Mouse (Mus musculus) stomach, embryonic 15.5 days (tissue): ENCODE results near the gene Wdr66. TPM values are rescaled to one million over a fixed set of nuclear protein-coding genes. Genes with fewer than 3 reads are reported as not detected.

Source experiments
- ATAC-seq: fragments of 200-750 bp; cut with Nextera tagmentation; 2 replicates; pipeline ENCODE4 v1.8.0; 2017; ENCODE audit warnings: low read depth, moderate number of reproducible peaks, moderate TSS enrichment; ENCODE audit not compliant: insufficient read depth, low FRiP score
- H3K27ac ChIP-seq: fragments of 300-500 bp; sonication (generic); 2 replicates; pipeline ENCODE4 v1.5.1; 2015; ENCODE audit warnings: mild to moderate bottlenecking, inconsistent platforms
- H3K27me3 ChIP-seq: fragments of 300-500 bp; sonication (generic); replicated peaks from 2 replicates; pipeline ENCODE4 v1.6.1; 2015; ENCODE audit warnings: inconsistent platforms
- H3K36me3 ChIP-seq: fragments of 300-500 bp; sonication (generic); 2 replicates; pipeline ENCODE4 v1.6.1; 2015; ENCODE audit warnings: inconsistent platforms
- H3K4me1 ChIP-seq: fragments of 300-500 bp; sonication (generic); 2 replicates; pipeline ENCODE4 v1.6.1; 2015; ENCODE audit warnings: inconsistent platforms
- H3K4me2 ChIP-seq: fragments of 300-500 bp; sonication (generic); 2 replicates; pipeline ENCODE4 v1.6.1; 2015; ENCODE audit warnings: mild to moderate bottlenecking, inconsistent platforms
- H3K4me3 ChIP-seq: fragments of 300-500 bp; sonication (generic); replicated peaks from 2 replicates; pipeline ENCODE4 v1.5.1; 2015; ENCODE audit warnings: inconsistent platforms
- H3K9ac ChIP-seq: fragments of 300-500 bp; sonication (generic); 2 replicates; pipeline ENCODE4 v1.6.1; 2015; ENCODE audit warnings: inconsistent platforms
- H3K9me3 ChIP-seq: fragments of 300-500 bp; sonication (generic); 2 replicates; pipeline ENCODE4 v1.6.1; 2016; ENCODE audit warnings: inconsistent platforms
- WGBS: fragments of 180-500 bp; shearing (Covaris S2); methylation state at CpG from one replicate; pipeline ENCODE4 v1.1.7; 2015; 5-methylcytosine and 5-hydroxymethylcytosine counted together
- polyA plus RNA-seq: library from polyadenylated mRNA; unstranded; fragments of >200 nt; fragmentation: Nextera tagmentation; extraction: Ambion mirVana; gene quantifications from 2 replicates; pipeline ENCODE4 v1.2.1, GENCODE M21; 2015

Wdr66 gene
- polyA plus RNA-seq, 1 experiment from 2014 or later, result 0.92 TPM

GRCm38 (mm10) chr5:123298526-123298925 lies 46.6 kb downstream of the Wdr66 start:
- Histone ChIP-seq H3K9ac (no peak overlapping the region), H3K27ac (no peak overlapping the region), H3K9me3 (no peaks in the 10 kb centered on the region), H3K4me1 (peaks cover 5% of the 10 kb centered on the region; the same call in 1 of the 2 replicates), H3K4me3 (no peak overlapping the region), H3K4me2 (no peak overlapping the region), H3K36me3 (no peaks in the 10 kb centered on the region), H3K27me3 (no peaks in the 10 kb centered on the region)
- WGBS, result 86% methylated on average over 6 of the region's 6 CpGs
- no peak for ATAC-seq

DNA sequence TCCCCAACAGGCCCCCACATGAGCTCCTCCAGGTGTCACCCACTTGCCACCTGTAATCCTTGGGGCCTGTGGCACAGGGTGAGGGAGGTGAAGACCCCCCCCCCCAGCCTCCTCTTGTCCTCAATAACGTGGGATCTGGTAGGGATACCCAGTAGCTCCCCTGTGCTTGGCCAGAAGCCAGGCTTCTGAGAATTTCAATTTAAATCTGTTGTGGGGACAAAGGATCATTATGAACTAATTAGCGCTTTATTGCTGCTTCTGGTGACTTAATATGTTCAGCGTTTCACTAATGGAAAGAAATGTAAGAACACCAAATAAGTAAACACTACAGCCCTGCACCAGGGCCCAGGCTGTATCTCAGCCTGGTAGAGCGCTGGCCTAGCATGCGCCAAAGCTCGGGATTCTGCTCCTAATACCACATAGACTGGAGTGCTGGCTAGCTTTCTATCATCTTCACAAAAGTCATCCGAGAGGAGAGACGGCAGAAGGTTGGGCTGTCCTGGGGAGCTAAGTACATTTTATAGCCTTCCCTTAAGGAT lies 48.7 kb downstream of the Wdr66 start:
- no peak for ATAC-seq
- Histone ChIP-seq H3K36me3 (no peaks in the 10 kb centered on the region), H3K27me3 (no peaks in the 10 kb centered on the region), H3K4me2 (no peak overlapping the region), H3K9ac (no peak overlapping the region), H3K4me3 (no peak overlapping the region), H3K27ac (no peak overlapping the region), H3K9me3 (no peaks in the 10 kb centered on the region), H3K4me1 (peaks cover 5% of the 10 kb centered on the region; the same call in 1 of the 2 replicates)
- whole genome bisulfite sequencing, result 66% methylated on average over 8 of the region's 8 CpGs

- no peak for ATAC-seq
Measured at GRCm38 (mm10) chr5:123301780-123302521, 50.0 kb downstream of the Wdr66 start.

DNA sequence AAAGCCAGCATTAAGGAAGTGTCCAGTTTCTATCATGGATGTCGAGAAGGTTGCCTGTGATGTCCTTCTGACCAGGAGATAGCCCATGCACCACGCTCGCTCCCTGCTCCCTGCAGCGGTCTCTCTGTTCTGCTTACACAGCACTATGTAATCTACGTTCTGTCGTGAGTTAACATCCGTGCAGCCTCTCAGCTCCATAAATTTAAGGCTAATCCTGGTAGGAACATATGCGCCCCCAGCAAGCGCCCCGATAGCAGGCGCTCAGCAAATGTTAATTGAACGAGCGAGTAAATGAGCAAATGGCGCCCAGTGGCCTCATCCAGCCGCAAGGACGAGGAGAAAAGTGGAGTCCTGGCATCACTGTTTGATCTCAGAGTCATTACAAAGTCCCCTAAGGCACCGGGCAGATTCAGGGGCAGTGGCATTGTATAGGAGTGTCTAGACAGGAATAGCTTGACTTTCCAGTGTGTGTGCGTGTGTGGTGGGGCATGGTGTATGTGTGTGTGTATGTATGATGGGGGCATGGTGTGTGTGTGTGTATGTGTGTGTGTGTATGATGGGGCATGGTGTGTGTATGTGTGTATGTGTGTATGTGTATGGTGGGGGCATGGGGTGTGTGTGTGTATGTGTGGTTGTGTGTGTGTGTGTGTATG lies 55.9 kb downstream of the Wdr66 start:
- no peak overlapping the region for H3K4me3 ChIP-seq
- ATAC-seq, result no peak
- H3K9me3 ChIP-seq, result no peaks in the 10 kb centered on the region
- no peaks in the 10 kb centered on the region for H3K36me3 ChIP-seq
- H3K27me3 ChIP-seq, result no peaks in the 10 kb centered on the region
- WGBS, result 76% methylated on average over 18 of the region's 18 CpGs
- no peak overlapping the region for H3K9ac ChIP-seq
- peaks cover 5% of the 10 kb centered on the region; the same call in 1 of the 2 replicates for H3K4me1 ChIP-seq
- no peak overlapping the region for H3K4me2 ChIP-seq
- no peak overlapping the region for H3K27ac ChIP-seq

More at GRCm38 (mm10) chr5:123301780-123302521, 50.0 kb downstream of the Wdr66 start:
- Histone ChIP-seq H3K27me3 (no peaks in the 10 kb centered on the region), H3K4me3 (no peak overlapping the region), H3K4me2 (no peak overlapping the region), H3K36me3 (no peaks in the 10 kb centered on the region), H3K4me1 (peaks cover 5% of the 10 kb centered on the region; the same call in 1 of the 2 replicates), H3K9ac (no peak overlapping the region), H3K27ac (no peak overlapping the region), H3K9me3 (no peaks in the 10 kb centered on the region)
- 77% methylated on average over 20 of the region's 20 CpGs for WGBS

DNA sequence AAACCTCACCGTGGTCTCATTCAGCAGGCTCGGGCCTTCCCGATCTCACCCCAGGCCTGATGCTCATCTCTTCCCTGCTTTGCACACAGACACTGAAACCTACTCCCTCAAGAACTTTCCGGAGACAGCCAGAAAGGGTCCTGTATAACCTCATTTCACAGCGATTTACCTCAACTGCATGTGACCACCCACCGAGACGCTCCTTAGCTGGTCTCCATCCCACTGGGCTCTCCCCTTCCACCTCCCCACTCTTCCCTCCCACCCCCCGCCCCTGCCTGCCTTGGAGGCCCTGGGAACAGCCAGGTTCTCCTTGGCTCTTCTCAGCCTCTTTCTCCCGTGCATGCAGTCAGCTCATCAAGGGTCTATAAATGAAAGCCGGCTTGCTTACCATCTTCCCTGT lies 57.9 kb downstream of the Wdr66 start:
- WGBS, result 28% methylated on average over 10 of the region's 10 CpGs
- H3K9ac ChIP-seq, result no peak overlapping the region
- H3K9me3 ChIP-seq, result no peaks in the 10 kb centered on the region
- no peaks in the 10 kb centered on the region for H3K27me3 ChIP-seq
- no peak overlapping the region for H3K4me3 ChIP-seq
- ATAC-seq, result no peak
- H3K36me3 ChIP-seq, result no peaks in the 10 kb centered on the region
- H3K27ac ChIP-seq, result no peak overlapping the region
- H3K4me1 ChIP-seq, result peaks cover 5% of the 10 kb centered on the region; the same call in 1 of the 2 replicates
- peak overlapping the region; percentile 10; the same call in 1 of the 2 replicates for H3K4me2 ChIP-seq

DNA sequence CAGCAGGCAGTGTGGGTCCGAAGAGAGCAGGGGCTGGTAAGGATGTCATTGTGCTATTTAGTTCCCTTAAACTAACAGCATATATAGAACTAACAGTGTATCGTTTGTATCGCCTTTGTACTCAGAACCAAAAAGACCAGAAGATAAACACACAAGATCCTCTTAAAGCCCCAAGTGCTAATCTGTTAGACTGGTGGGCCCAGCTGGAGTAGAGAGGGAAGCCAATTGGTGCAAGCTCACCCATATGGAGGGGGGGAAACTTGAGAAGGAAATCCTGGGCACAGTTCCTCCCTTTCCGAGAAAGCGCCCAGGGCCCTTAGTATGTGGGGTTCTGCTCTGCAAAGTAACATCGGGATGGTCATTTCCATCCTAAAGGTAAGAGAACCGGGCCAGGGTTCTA lies 58.3 kb downstream of the Wdr66 start:
- H3K27me3 ChIP-seq, result no peaks in the 10 kb centered on the region
- peaks cover 5% of the 10 kb centered on the region; the same call in 1 of the 2 replicates for H3K4me1 ChIP-seq
- no peak for ATAC-seq
- WGBS, result 40% methylated on average over 7 of the region's 7 CpGs
- H3K9ac ChIP-seq, result no peak overlapping the region
- H3K36me3 ChIP-seq, result no peaks in the 10 kb centered on the region
- H3K9me3 ChIP-seq, result no peaks in the 10 kb centered on the region
- H3K27ac ChIP-seq, result no peak overlapping the region
- H3K4me3 ChIP-seq, result no peak overlapping the region
- peak overlapping the region; percentile 10; the same call in 1 of the 2 replicates for H3K4me2 ChIP-seq

DNA sequence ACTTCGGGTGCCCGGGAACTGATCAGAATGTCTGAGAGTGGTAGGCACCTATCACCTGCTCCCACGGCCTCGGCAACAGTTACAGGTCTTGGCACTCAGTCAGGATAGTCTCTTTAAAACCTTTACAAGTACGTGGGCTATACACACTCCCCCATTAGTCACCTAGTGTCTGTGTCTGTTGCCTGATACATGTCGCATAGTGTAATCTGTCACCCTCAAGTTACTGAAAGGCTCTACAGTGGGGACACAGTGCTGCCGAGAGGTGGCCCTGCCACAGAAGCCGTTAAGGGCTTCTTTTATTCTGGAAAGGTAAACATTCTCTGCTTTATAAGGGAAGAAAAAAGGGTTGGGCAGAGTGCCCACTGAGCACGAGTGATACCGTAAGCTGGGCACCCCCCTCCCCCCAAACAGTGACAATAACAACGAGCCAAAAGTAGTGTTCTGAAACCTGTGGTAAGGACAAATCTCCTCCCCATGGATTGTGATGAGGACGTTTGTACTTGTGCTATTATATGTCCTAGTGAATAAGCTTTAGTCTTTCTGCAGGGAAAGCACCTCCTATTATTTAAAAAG lies 61.2 kb downstream of the Wdr66 start:
- Histone ChIP-seq H3K27ac (no peak overlapping the region), H3K4me2 (no peak overlapping the region), H3K9ac (no peak overlapping the region), H3K9me3 (no peaks in the 10 kb centered on the region), H3K4me1 (peaks cover 5% of the 10 kb centered on the region; the same call in 1 of the 2 replicates), H3K36me3 (no peaks in the 10 kb centered on the region), H3K4me3 (no peak overlapping the region), H3K27me3 (no peaks in the 10 kb centered on the region)
- 44% methylated on average over 12 of the region's 12 CpGs for WGBS
- no peak for ATAC-seq

DNA sequence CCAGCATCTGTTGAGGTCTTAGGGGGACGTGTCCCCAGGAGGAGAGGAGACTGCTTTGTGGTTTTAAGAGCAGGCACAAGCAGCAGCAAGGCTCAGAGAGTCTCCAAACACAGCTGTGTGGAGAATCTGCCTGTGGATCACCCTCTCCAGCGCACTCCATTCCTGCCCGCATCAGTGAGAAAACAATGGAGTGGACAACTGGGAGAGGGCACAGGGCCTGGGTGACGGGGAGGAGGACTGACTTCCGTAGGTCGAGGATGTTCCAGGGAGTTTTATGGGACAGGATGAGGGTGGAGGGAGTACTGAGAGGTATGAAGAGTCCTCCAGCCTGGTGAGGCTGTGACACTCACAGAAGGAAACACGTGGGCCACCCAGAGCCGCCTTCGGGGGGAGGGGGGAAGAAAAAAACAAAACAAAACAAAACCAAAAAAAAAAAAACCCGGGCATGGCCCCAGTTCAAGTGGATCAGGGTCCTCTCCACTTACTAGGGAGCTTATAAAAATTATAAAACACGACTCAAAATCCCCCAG lies 62.0 kb downstream of the Wdr66 start:
- Histone ChIP-seq H3K9ac (no peak overlapping the region), H3K27ac (no peak overlapping the region), H3K9me3 (no peaks in the 10 kb centered on the region), H3K4me2 (no peak overlapping the region), H3K27me3 (no peaks in the 10 kb centered on the region), H3K4me1 (peaks cover 5% of the 10 kb centered on the region; the same call in 1 of the 2 replicates), H3K4me3 (no peak overlapping the region), H3K36me3 (no peaks in the 10 kb centered on the region)
- 53% methylated on average over 11 of the region's 11 CpGs for WGBS
- no peak for ATAC-seq

DNA sequence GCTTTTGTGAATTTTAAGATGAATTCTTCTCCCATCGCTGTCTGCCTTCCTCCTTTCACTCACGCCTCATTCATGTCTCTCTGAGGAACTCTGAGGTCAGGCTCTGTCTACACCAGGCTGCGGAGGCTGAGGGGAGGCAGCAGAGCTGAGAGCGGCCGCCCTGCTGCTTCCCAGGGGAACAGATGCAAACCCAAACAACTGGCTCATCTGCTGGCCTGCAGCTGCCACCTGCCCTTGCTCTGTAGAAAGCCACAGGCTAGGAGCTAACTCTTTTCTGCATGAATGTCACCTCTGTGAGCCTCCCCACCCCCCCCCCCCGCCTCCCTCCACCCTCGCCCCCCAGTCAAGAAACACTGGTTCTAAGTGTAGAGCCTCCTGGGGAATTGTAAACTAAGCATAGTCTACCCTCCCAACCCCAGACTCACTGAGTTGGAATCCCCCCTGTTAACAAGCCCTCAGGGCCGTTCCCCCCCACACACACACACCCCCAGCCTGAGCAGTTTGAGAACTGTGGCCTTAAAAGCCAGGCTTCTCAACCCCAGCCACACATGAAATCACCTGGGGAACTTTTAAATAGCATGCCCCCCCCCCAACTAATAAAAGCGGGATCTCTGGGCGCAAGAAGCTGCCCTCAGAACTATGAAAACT lies 63.4 kb downstream of the Wdr66 start:
- H3K27me3 ChIP-seq, result no peaks in the 10 kb centered on the region
- 47% methylated on average over 9 of the region's 10 CpGs for WGBS
- H3K4me3 ChIP-seq, result no peak overlapping the region
- no peaks in the 10 kb centered on the region for H3K9me3 ChIP-seq
- no peak overlapping the region for H3K27ac ChIP-seq
- no peak for ATAC-seq
- H3K4me1 ChIP-seq, result no peaks in the 10 kb centered on the region
- no peaks in the 10 kb centered on the region for H3K36me3 ChIP-seq
- no peak overlapping the region for H3K4me2 ChIP-seq
- H3K9ac ChIP-seq, result no peak overlapping the region

DNA sequence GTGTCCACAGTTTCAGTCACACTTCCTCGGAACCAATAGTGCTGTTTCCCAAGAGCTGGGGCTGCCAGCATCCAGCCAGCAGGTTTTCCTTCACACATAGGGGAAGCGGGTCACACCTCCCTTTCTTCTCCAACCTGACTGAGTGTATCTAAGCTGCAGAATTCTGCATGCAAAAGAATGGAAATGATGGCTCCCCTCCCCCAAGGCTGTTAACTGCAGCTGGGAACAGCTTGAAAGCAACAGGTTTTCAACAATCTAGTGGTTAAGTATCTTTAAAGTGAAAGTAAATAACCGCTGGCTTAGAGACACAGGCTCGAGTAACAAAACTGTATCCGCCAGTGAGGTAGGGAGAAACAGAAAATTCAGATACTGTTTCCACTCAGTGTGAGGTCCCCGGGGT lies 66.1 kb downstream of the Wdr66 start:
- Histone ChIP-seq H3K4me2 (peak overlapping the region; percentile 48), H3K9ac (no peak overlapping the region), H3K27me3 (no peaks in the 10 kb centered on the region), H3K4me3 (peak overlapping the region; percentile 33), H3K27ac (0 out of 2 replicates have a peak overlapping the region, but pooled peaks have one; percentile 11), H3K4me1 (no peaks in the 10 kb centered on the region), H3K36me3 (no peaks in the 10 kb centered on the region), H3K9me3 (no peaks in the 10 kb centered on the region)
- ATAC-seq, result no peak
- WGBS, result 7% methylated on average over 6 of the region's 6 CpGs

- Histone ChIP-seq H3K9me3 (no peaks in the 10 kb centered on the region), H3K4me3 (no peak overlapping the region), H3K27ac (no peak overlapping the region), H3K36me3 (no peaks in the 10 kb centered on the region), H3K4me2 (no peak overlapping the region), H3K9ac (no peak overlapping the region), H3K27me3 (no peaks in the 10 kb centered on the region), H3K4me1 (no peaks in the 10 kb centered on the region)
- no peak for ATAC-seq
- WGBS, result 93% methylated on average over 3 of the region's 3 CpGs
Measured at GRCm38 (mm10) chr5:123320136-123320535, 68.2 kb downstream of the Wdr66 start.
